Mouse (Mus musculus) left cerebral cortex, postnatal 10 days (tissue): ENCODE results near the gene Tmem102. TPM values are rescaled to one million over a fixed set of nuclear protein-coding genes. Genes with fewer than 3 reads are reported as not detected.

Experiments used
- DNase-seq, 2 experiments: peaks; one replicate each; pipeline ENCODE4 v3.0.0; 2021 to 2022; ENCODE audit warnings: low spot score in 2 of 2, mixed read lengths in 1 of 2; ENCODE audit errors: extremely low spot score in 1 of 2
- intact Hi-C: fragments of 180-260 bp; cut with DNase I; formaldehyde crosslinking; loops from one replicate; pipeline ENCODE4 v1.15.1; 2025
- total RNA-seq, 2 experiments: library from RNA; stranded (reverse); gene quantifications; 2 replicates each; pipeline ENCODE4 v1.2.3; 2021

Tmem102 gene
- total RNA-seq, 2 experiments from 2014 or later: not detected

DNA sequence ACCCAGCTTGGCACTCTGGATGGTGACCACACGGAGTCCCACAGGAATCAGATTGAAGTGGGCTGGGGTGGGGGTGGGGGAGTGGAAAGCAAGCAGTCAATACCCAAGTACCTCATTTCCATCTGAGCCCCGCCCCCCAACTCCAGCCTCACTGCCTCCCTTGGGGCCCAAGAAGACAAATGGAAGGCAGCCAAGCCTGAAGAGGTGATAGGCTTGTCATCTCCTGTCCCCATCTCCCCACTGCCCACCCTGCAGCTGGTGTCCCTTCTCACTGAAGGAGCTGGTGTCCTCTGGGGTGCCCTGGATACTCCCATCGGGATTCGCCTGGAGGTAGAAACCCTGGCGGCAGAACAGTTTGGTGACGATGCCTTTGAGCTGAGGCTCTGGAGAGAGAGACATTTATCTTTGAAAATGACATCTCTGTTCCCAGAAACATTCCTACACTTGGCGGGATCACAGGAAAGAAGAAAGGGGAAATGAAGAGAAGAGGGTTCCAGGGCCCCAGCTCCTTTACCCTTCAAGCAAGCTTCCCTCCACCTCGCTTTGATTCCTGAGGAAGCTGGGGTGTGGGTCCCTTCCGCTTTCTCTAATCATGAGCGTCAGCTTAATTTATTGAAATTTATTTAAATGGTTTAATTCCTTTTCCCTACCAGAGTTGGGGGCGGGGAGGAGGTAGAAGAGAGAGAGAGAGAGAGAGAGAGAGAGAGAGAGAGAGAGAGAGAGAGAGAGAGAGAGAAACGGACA is 5.9 kb downstream of the Tmem102 start:
- peak in 1 of 2 experiments; percentile 68 for DNase-seq
- intact Hi-C loops: loop anchor here (5.0 kb wide), 2 partner anchors 38 to 78 kb away; partner anchors contain the start of genes Nlgn2, Tmem256 and Tmem95

DNA sequence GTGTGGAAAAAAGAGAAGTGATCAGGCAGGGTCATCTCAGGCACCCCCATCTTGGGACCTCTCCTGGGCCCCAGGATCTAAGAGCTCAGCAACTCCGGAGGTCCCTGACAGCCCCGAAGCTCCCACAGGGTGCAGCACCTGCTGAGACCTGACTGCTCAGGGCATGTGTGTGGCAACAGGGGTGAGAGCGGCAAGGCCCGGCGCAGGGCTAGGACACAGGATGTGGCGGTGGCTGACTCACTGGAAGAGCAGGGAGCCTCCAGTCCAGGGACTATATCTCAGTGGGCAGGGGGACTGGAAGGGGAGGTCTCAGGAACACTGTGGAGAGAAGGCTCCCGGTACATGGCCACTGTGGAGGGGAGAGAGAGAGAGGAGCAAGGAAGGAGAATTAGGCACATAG is 7.5 kb downstream of the Tmem102 start:
- DNase-seq: no peak
- intact Hi-C loops: no loop called here

DNA sequence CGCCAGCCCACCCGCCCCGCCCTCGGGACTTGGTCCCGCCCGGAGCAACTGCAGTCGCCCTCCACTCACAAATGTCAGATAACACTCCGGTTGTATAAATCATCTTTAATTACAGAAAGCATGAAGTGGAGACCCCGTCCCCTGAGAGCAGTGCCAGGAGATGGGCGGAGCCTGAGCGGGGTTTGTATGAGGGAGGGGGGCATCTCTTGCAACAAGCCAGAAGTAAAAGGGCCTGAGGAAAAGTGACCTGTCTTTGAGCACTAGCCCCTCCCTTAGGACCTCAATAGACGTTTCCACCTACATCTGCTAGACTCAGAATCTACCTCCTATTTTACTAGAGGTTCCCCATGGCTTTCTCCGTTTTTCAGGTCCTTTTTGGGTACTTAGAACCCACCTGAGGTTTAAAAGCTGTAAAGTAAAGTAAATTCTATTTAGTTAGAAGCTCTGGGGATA is 9.4 kb downstream of the Tmem102 start:
- DNase-seq: no peak
- intact Hi-C loops: no loop called here

DNA sequence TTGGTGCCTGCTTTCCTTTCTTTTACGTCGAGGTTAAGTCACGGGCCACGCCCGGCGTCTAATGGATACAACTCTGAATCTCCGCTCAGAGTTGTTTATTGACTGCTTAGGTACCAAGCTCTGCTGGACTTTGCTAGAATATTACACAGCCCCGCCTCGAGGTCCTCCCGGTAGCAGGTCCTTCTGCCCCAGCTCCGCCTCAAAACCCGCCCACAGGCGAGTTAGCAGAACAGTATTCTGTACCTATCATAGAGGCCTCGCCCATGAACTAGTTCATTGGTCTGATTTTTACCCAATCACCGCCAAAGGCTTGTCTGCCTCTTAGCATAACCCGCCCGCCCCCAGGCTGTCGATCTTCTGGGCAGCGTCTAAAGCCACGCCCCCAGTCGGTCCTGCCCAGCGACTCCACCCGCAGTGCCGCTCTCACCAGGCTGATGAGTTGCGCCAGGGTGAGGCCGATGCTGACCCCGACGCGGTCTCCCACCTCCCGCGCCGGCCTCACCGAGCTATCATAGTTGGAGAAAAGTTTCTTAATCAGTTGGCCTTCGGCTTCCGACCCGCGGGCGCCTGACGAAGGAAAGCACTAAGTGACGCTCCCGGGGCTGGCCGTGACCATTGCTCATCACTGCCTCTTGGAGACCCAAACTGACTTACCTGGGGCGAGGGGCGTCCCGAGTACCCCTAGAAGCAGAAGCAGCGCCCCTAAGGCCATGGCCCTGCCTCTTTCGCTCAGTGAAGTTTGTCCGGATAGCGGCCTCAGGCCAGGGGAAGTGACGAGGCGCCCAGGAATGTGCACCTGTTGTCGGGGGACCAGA is 10.0 kb downstream of the Tmem102 start, which contains the start of gene Chrnb1:
Chrnb1 (minus strand) TSS at position 776 of the 815 bp plus-strand sequence.
- peak; percentile 92 to 95 for DNase-seq
- intact Hi-C loops: no loop called here

DNA sequence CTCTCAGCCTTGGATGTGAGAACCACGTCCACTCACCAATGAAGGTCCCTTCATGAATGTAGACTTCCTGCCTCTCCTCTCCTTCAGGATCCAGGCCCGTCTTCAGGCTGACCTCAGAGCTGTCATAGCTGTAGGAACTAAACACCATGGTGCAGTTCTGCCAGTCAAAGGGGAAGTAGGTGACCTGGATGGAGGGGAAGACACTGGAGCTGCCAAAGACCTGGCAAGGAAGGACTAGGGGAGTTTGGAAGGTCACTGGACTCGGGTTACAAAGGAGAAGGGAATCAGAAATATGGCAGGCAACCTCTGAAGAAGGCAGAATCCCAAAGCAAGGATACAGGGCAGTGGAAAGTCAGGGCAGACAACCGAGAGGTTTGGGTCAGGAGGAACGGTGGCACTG is 12.0 kb downstream of the Tmem102 start:
- DNase-seq: no peak
- intact Hi-C loops: no loop called here

DNA sequence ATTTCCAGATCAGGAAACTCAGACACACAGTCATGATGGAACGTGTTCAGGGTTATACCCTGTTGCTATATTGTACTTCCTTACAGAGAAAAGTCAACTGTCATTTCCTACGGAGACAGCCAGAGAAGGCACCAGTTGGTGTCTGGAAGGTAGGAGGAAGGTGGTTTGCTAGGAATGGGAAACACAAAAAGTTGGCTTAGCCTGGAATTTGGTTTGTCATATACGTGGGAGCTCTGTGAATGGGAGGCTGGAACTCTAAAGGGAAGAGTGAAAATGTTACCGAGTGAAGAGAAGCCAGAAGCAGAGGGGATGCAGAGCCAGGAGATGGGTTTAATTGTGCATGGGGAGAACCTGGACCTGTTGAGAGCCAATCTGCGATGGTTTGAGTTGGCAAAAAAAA is 14.0 kb downstream of the Tmem102 start:
- DNase-seq: no peak
- intact Hi-C loops: no loop called here

DNA sequence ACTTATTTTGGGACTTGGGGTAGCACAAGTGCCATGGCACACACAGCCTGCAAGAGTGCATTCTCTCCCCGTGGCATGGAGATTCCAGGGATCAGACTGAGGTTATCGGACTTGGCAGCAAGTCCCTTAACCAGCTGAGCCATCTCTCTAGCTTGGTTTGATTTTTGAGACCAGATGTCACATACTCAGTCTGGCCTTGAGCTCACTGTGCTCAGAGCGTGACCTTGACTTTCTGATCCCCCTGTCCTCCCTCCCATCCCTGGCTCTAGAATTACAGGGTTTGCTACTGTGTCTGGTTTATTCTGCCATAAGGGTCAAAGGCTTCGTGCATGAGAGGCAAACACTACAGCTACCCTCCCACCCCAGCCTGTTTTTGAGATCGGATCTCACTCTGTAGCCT is 16.0 kb downstream of the Tmem102 start:
- intact Hi-C loops: no loop called here
- no peak for DNase-seq

DNA sequence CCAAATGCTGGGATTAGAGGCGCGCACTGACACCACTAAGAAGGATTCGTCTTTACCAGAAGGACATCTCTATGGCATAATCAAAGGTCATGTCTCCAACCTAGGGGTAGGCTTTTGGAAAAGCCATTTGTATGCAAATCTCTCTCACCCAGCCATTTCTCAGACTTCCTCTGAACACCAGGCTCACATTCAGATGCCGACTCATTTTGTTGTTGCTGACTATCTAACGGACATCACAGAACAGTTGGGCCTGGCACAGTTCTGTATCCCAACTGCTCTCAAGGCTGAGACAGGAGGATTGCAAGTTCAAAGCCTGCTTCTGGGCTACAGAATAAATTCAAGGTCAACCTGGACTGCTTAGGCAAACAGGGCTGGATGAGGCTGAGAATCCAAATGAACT is 18.1 kb downstream of the Tmem102 start:
- intact Hi-C loops: no loop called here
- DNase-seq: no peak

DNA sequence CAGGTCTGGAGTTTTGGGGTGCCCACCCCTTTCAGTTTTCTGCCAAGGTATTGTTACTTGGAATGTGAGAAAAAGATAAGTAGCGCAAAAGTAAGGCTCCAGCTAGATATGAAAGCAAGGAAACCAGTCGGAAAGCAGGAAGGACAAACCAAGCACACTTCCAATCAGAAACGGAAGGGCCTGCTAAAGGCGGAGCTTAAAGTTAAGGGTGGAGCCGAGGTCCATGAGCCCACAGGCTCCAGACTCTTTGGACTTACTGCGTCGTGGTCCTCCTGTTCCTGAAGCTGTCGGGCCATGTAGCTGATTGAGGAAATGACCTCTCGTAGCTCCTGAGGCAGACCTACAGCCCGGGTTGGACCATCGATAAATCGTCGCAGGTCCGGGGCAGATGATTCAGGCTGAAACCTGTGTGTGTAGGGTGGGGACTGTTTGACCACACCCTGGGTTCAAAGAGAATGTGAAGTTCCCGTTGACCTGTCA is 20.6 kb downstream of the Tmem102 start:
- intact Hi-C loops: no loop called here
- no peak for DNase-seq

DNA sequence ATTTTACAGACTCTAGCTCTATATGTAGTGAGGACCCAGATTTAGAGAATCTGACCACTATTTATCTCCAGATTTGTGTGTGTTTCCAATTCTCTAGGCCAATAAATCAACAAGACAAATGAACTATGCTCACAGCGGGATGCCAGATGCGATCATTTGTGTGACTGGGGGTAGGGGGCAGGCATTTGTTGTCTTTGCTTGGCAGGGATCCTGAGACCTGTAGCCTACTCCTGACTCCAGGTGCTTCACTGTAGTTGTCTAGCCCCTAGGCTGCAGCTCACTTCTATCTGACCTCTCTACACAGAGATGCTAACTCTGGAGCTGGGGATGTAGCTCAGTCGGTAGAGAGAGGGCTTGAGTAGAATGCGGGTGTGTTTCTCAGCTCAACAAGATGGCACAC is 23.6 kb downstream of the Tmem102 start:
- intact Hi-C loops: no loop called here
- no peak for DNase-seq

DNA sequence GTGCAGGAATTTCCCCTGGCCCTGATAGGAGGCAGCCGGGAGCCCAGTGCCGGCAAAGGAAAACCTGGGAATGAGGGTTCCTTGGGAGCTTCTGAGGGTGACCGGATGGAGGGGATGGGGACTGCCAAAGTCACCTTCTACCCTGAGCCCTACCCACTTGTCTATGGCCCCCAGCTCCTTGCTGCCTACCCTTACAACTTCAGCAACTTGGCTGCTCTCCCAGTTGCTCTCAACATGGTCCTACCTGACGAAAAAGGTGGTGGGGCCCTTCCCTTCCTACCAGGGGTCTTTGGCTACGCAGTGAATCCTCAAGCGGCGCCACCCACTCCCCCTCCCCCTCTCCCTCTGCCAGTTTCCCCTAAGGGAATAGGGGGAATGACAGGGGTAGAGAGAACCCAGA is 26.4 kb downstream of the Tmem102 start:
- intact Hi-C loops: no loop called here
- no peak for DNase-seq

DNA sequence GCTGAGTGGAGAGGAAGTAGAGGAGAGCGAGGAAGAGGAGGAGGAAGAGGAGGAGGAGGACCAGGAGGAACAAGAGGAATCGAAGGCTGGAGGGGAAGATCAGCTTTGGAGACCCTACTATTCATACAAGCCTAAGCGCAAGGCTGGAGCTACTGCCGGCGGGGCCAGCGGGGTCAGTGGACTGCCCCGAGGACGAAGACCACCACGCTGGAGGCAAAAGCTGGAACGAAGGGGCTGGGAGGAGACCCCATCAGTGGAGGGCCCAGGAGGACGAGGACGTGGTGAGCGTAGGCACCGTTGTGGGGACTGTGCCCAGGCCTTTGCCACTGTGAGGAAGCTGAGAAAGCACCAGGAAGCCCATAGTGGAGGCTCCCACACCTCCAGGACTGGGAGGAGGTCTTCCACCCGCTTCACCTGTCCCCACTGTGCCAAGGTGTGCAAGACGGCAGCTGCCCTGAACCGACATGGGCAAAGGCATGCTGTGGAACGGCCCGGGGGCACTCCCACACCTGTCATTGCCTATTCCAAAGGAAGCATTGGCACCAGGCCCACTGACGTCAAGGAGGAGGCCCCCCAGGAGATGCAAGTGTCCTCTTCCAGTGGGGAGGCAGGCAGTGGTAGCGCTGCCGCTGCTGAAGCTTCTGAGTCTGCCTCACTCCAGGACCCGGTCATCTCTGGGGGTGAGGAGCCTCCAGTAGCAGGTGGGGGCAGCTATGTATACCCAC is 27.0 kb downstream of the Tmem102 start:
- DNase-seq: peak in 1 of 2 experiments; percentile 60
- intact Hi-C loops: no loop called here

DNA sequence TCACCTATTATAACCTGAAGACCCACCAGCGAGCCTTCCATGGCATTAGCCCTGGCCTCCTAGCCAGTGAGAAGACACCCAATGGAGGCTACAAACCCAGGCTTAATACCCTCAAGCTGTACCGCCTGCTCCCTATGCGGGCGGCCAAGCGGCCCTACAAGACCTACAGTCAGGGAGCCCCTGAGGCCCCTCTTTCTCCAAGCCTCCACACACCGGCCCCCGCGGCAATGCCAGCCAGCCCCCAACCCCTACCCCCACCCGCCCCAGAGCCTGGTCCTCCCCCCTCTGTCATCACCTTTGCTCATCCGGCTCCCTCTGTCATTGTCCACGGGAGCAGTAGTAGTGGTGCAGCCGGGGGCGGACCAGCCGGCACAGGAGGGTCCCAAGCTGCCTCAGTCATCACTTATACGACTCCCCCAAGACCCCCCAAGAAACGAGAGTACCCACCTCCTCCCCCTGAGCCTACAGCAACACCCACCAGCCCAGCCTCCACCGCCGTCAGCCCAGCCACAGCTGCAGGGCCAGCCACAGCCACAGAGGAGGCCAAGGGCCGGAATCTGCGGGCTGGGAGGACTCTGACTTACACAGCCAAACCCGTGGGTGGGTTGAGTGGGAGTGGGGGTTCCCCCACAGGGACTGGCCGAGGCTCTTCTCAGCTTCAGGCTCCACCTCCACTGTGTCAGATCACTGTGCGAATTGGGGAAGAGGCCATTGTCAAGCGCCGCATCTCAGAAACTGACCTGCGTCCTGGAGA is 27.7 kb downstream of the Tmem102 start:
- intact Hi-C loops: no loop called here
- no peak for DNase-seq

DNA sequence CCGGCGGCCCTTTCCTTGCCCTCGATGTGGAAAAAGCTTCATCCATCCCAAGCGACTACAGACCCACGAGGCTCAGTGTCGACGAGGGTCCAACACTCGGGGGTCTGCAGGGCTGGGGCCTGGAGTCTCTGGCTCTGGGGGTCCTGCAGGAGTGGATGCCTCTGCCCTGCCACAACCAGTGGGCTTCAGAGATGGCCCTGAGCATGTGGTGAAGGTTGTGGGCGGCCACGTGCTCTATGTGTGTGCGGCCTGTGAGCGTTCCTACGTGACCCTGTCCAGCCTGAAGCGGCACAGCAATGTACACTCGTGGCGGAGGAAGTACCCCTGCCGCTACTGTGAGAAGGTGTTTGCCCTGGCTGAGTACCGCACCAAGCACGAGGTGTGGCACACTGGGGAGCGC is 28.9 kb downstream of the Tmem102 start:
- intact Hi-C loops: no loop called here

DNA sequence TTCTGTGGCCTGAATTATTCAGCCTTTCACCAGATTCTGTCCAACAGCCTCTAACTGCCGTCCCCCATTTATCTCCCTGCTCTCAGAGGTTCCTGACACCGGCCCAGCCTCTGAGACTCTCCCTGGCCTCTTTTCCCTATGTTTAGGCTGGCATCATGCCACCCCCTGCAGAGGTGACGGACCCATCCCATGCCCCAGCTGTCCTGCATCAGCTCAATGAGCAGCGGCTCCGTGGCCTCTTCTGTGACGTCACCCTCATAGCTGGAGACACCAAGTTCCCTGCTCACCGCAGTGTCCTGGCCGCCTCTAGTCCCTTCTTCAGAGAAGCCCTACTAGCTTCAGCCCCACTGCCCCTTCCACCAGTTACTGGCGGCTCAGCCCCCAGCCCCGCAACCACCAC is 29.7 kb downstream of the Tmem102 start:
- intact Hi-C loops: no loop called here
- peak in 1 of 2 experiments; percentile 60 for DNase-seq

More for the DNA sequence above, 28.9 kb downstream of the Tmem102 start:
- DNase-seq: no peak

DNA sequence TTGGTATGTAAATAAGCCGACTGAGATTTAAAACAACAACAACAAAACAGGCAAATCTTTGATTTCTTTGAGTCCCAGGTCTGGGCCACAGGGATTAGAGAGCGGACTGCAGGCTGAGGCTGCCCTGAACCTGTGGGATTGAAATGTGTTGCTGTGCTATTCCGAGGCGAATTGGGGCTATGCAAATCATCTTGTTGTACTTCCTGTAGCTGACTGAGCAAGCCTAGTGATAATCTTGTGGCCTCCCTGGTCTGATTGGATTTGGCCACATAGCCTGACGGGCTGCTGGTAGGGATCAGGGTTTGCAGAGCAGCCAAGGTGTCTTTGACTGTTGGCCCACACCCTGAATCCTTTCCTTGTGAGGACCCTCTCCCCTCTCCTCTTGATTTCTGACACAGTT is 30.5 kb downstream of the Tmem102 start:
- intact Hi-C loops: no loop called here
- DNase-seq: no peak

DNA sequence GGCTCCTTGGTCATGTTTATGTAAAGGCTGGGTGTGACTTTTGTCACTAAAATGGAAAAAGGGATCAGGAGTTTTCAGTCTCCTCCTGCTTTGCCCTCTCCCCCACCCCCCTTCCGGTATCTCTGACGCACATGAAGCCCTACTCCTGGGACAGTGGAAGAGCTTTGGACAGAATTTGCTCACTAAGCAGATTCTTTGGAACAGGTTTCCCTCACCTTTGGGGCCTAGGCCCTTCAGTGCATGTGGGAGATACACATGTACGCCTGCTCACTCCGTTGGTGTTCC is 37.9 kb downstream of the Tmem102 start:
- intact Hi-C loops: no loop called here
- no peak for DNase-seq

DNA sequence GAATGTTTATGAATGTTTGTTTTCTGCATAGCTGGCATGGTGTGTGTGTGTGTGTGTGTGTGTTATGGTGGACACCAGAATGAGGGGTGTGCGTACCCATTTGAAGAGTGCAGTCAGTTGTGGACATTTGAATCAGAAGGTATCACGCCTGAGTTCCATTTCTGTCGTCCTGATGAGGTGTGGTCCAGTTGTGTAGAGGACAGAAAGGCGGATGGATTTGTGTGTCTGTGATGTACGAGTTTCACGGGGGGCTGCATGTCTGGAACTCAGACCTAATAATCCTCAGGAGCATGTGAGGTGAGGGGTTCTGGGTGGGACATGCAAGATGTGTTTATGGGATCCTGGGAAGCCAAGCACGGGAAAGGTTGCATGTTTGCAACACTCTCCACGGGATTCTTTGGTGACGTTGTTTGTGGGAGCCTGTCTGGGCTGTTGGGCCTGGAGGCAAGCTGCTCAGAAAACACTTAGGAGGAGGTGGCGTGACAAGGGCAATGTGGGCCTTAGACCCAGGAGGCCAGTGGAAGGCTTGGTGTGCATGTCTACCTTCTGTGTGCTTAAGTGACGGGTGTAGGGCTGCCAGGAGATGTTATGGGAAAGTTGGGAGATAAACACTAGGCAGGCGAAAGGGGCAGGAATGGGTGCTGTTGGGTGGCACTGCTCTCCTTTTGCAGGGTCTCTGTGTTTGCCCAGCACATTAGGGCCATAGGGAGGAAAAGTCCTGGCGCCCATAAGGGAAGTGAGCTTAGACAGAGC is 38.4 kb downstream of the Tmem102 start:
- intact Hi-C loops: no loop called here
- DNase-seq: no peak
